Mouse (Mus musculus) spleen, adult 2 months (tissue): Measurements from ENCODE around the gene Gm20388.

Experiments used
- CTCF ChIP-seq: fragments of 200-500 bp; IDR thresholded peaks from 2 replicates; pipeline ENCODE4 v1.5.1; 2011; ENCODE audit warnings: mild to moderate bottlenecking, inconsistent platforms; ENCODE audit not compliant: insufficient read depth, insufficient read length, insufficient replicate concordance; ENCODE audit errors: extremely low read depth
- POLR2A ChIP-seq: fragments of 200-500 bp; IDR thresholded peaks from 2 replicates; pipeline ENCODE4 v1.6.1; 2011; ENCODE audit warnings: low read depth, low read length, inconsistent platforms

GRCm38 (mm10) chr8:123845991-123846390 lies 3935.3 kb downstream of the Gm20388 start:
- no peak for TF ChIP-seq CTCF
- no peak for TF ChIP-seq POLR2A
